Mouse (Mus musculus): ENCODE data around the gene Rasgrp1. TPM values are rescaled to one million over a fixed set of nuclear protein-coding genes. Genes with fewer than 3 reads are reported as not detected.

Rasgrp1 gene
- polyA plus RNA-seq, 1 experiment, result 194 TPM

DNA sequence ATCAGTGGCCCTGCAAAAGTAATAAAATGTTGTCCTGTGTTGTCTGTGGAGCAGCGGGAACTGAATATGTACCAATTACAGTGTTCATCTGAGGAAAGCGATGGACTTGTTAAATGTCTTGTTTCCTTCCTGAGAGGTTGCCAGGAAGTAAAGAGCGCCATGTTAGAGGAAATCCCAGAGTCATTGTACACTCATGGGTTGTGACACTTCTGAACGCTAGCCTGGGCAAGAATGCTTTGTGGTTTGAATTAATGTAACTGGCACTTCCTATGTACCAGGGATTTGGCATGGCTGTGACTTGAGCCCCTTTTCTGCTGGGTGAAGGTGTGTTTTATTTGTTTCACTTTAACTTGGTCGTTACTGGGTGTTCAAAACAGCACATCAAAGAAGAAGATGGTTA lies 80.6 kb downstream of the Rasgrp1 start:
- no peak overlapping the region for H3K27ac ChIP-seq (ENCODE audit: insufficient read depth, low read length)
- H3K4me1 ChIP-seq (ENCODE audit: control insufficient read depth, insufficient read depth, low read length), result no peaks in the 10 kb centered on the region
- no peak for TF ChIP-seq POLR2A (IDR thresholded peaks at IDR 0.05; ENCODE audit: extremely low read depth, insufficient read depth, low read length)
- TF ChIP-seq CTCF (IDR thresholded peaks at IDR 0.05; ENCODE audit: extremely low read depth, insufficient read depth, low read length), result no peak
- H3K4me3 ChIP-seq (ENCODE audit: insufficient read depth, low read length), result no peak overlapping the region

DNA sequence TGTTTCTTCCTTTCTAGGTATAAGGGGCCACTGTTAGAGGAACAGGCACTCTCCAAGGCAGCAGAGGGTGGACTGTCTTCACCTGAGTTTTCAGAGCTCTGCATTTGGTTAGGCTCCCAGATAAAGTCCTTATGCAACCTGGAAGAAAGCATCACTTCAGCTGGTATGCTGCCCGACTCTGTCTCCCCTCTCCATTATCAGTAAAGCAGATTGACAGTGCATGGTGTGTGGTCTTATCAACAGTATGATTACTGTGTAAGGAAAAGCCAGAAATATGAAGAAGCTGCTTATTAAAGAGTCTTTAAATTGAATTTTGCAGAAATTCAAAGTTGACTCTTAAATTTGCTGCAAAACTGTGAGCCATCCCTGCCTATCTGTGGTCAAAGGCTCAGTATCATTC lies 85.2 kb downstream of the Rasgrp1 start:
- Histone ChIP-seq H3K27ac (ENCODE audit: insufficient read depth, low read length) (no peak overlapping the region), H3K4me3 (ENCODE audit: insufficient read depth, low read length) (no peak overlapping the region), H3K4me1 (ENCODE audit: control insufficient read depth, insufficient read depth, low read length) (no peaks in the 10 kb centered on the region)
- no peak for TF ChIP-seq CTCF (IDR thresholded peaks at IDR 0.05; ENCODE audit: extremely low read depth, insufficient read depth, low read length)
- no peak for TF ChIP-seq POLR2A (IDR thresholded peaks at IDR 0.05; ENCODE audit: extremely low read depth, insufficient read depth, low read length)

DNA sequence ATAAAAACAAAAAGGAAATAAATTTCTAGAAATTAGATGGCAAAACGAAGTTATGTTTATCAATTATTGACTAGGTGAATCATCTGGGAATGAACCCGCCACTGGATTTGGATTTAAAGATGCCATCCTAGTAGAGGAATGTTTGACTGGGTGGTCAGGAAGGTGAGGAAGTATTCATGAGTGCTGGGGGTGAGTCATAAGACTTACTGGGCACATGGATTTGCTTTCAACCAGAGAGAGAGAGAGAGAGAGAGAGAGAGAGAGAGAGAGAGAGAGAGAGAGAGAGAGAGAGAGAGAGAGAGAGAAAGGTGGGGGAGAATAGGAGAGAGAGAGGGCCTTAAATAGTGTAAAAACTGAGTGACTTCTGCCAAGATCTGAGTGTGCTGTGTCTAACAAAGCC lies 87.4 kb downstream of the Rasgrp1 start:
- Histone ChIP-seq H3K4me3 (ENCODE audit: insufficient read depth, low read length) (no peak overlapping the region), H3K27ac (ENCODE audit: insufficient read depth, low read length) (no peak overlapping the region), H3K4me1 (ENCODE audit: control insufficient read depth, insufficient read depth, low read length) (peaks cover under 1% of the 10 kb centered on the region; the same call in 1 of the 2 replicates)
- TF ChIP-seq POLR2A (IDR thresholded peaks at IDR 0.05; ENCODE audit: extremely low read depth, insufficient read depth, low read length), result no peak
- TF ChIP-seq CTCF (IDR thresholded peaks at IDR 0.05; ENCODE audit: extremely low read depth, insufficient read depth, low read length), result no peak

GRCm38 (mm10) chr2:117250001-117250510 lies 92.7 kb downstream of the Rasgrp1 start:
- H3K27ac ChIP-seq (ENCODE audit: insufficient read depth, low read length), result no peak overlapping the region

DNA sequence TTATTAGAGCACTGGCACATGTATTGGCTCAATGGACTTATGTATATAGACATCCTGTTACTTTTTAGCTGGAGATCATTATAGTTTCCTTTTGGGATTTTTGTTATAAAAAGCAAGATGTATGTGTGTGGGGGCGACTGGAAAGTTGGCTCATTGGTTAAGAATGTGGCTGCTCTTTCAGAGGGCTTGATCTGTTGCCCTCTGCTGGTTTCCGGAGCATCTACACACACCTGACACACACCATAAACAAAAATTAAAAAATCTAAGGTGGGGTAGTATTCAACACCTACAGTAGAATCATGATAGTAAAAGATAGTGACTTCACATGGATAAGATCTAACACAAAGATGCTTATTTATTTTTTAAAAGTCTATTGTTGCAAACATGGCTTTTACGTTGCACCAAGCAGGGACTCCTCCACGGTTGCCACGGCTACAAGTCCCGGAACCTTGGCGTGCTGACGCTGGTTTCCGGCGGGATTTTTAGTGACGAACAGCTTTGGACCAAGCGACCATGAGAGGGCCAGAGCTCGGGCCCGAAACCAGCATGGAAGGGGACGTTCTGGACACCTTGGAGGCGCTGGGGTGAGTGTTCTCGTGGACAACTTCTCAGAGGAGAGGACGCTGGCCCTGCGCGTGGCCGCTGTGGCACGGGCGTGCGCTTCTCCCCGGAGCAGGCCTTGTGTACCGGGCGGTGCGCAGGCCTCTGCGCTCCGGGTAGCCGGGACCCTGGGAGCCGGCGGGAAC lies 93.4 kb downstream of the Rasgrp1 start, which contains the start of gene Fam98b:
Gene Fam98b (plus strand): TSS at position 485 of the 746 bp plus-strand sequence.
- H3K4me3 ChIP-seq (ENCODE audit: insufficient read depth, low read length), result peak within 1 kb of the TSS; percentile 84
- peak within 1 kb of the TSS; percentile 85 for H3K27ac ChIP-seq (ENCODE audit: insufficient read depth, low read length)
- TF ChIP-seq POLR2A (IDR thresholded peaks at IDR 0.05; ENCODE audit: extremely low read depth, insufficient read depth, low read length) (peak; percentile 77), CTCF (IDR thresholded peaks at IDR 0.05; ENCODE audit: extremely low read depth, insufficient read depth, low read length) (peak; percentile 46; the same call in 1 of the 2 replicates)
- peaks cover 2% of the 10 kb centered on the region; the same call in 1 of the 2 replicates for H3K4me1 ChIP-seq (ENCODE audit: control insufficient read depth, insufficient read depth, low read length)

More at GRCm38 (mm10) chr2:117250001-117250510, 92.7 kb downstream of the Rasgrp1 start:
- Histone ChIP-seq H3K4me3 (ENCODE audit: insufficient read depth, low read length) (peak overlapping the region; percentile 84), H3K4me1 (ENCODE audit: control insufficient read depth, insufficient read depth, low read length) (peaks cover 2% of the 10 kb centered on the region; the same call in 1 of the 2 replicates)
- TF ChIP-seq CTCF (IDR thresholded peaks at IDR 0.05; ENCODE audit: extremely low read depth, insufficient read depth, low read length) (no peak), POLR2A (IDR thresholded peaks at IDR 0.05; ENCODE audit: extremely low read depth, insufficient read depth, low read length) (no peak)

- no peak for TF ChIP-seq POLR2A (IDR thresholded peaks at IDR 0.05; ENCODE audit: extremely low read depth, insufficient read depth, low read length)
- no peak for TF ChIP-seq CTCF (IDR thresholded peaks at IDR 0.05; ENCODE audit: extremely low read depth, insufficient read depth, low read length)
- Histone ChIP-seq H3K4me3 (ENCODE audit: insufficient read depth, low read length) (no peak overlapping the region), H3K27ac (ENCODE audit: insufficient read depth, low read length) (no peak overlapping the region), H3K4me1 (ENCODE audit: control insufficient read depth, insufficient read depth, low read length) (no peaks in the 10 kb centered on the region)
Observed at GRCm38 (mm10) chr2:117241953-117242352, 100.8 kb downstream of the Rasgrp1 start.

- H3K27ac ChIP-seq (ENCODE audit: insufficient read depth, low read length), result no peak overlapping the region
- TF ChIP-seq CTCF (IDR thresholded peaks at IDR 0.05; ENCODE audit: extremely low read depth, insufficient read depth, low read length), result peak; percentile 89
- TF ChIP-seq POLR2A (IDR thresholded peaks at IDR 0.05; ENCODE audit: extremely low read depth, insufficient read depth, low read length), result no peak
- H3K4me1 ChIP-seq (ENCODE audit: control insufficient read depth, insufficient read depth, low read length), result peaks cover 5% of the 10 kb centered on the region
- H3K4me3 ChIP-seq (ENCODE audit: insufficient read depth, low read length), result peak overlapping the region; percentile 6; the same call in 1 of the 2 replicates
Observed at GRCm38 (mm10) chr2:117231257-117231656, 111.5 kb downstream of the Rasgrp1 start.

DNA sequence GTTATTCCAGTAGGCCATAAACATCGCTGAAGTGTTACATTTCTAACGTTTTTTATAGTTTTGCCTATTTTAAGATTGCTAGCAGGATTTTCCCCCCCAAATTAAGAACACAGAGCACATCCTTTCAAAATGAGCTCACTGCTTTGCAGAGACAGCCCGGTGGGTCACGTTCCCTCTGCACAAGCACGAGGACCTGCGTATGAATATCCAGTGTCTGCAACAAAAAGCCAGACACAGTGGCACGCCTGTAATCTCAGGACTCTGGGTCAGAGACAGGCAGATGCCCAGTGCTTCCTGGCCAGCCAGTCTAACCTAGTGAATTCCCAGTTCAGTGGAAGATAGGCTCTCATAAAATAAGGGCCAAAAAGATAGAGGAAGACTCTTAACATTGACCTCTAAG lies 112.5 kb downstream of the Rasgrp1 start:
- Histone ChIP-seq H3K27ac (ENCODE audit: insufficient read depth, low read length) (no peak overlapping the region), H3K4me1 (ENCODE audit: control insufficient read depth, insufficient read depth, low read length) (peaks cover 5% of the 10 kb centered on the region), H3K4me3 (ENCODE audit: insufficient read depth, low read length) (no peak overlapping the region)
- no peak for TF ChIP-seq POLR2A (IDR thresholded peaks at IDR 0.05; ENCODE audit: extremely low read depth, insufficient read depth, low read length)
- no peak for TF ChIP-seq CTCF (IDR thresholded peaks at IDR 0.05; ENCODE audit: extremely low read depth, insufficient read depth, low read length)

Other genes with a start within 250 kb of the Rasgrp1 start
- gene Spred1, start 221.6 kb downstream of the Rasgrp1 start, polyA plus RNA-seq (2012; rRNA removed), result 49.6 and 53.5 TPM in 2 replicates
- 34.3 and 36.0 TPM in 2 replicates for gene Fam98b, start 93.3 kb downstream of the Rasgrp1 start, polyA plus RNA-seq (2012; rRNA removed)

All from cortical plate, adult 2 months (tissue).